Mouse (Mus musculus): ENCODE measurements at regions not wholly inside any gene's neighbourhood (a gene's known extent, or its start where the extent isn't known, plus 50 kb on each side); places are given as distances from the start of the nearest gene placed in this dataset.

DNA sequence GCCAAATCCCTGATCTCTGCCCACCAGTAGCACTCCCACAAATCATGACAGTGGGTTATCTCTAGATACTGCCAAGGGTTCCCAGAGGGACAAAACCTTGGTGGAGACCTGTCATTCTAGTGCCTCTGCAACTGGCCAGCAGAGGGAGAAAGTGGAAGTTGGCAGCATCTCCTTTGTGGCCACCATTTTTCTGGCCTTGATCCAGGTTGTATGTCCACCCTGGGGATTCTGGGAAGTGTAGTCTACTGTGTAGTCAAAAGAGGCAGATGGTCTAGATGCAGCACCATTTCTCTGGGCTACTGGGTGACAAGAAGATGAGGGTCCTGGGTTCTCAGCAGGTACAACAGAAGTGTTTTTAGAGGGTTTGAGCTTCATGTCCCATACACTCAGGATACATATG lies 152.1 kb downstream of the Cct6b start:
- peak; percentile 12; the same call in 1 of the 2 replicates for TF ChIP-seq CTCF (IDR thresholded peaks at IDR 0.05; ENCODE audit: extremely low read depth, insufficient read depth, insufficient read length, insufficient replicate concordance)
- no peak for TF ChIP-seq POLR2A (IDR thresholded peaks at IDR 0.05; ENCODE audit: low read depth, low read length)
- Histone ChIP-seq H3K36me3 (ENCODE audit: control insufficient read depth, insufficient read depth, low read length) (no peaks in the 10 kb centered on the region), H3K4me3 (ENCODE audit: extremely low read depth, insufficient read depth, insufficient read length) (no peak overlapping the region), H3K4me1 (ENCODE audit: control insufficient read depth, insufficient read depth, insufficient read length) (no peaks in the 10 kb centered on the region), H3K27ac (ENCODE audit: insufficient read depth, low read length) (no peak overlapping the region), H3K27me3 (ENCODE audit: control insufficient read depth, insufficient read depth, low read length) (no peaks in the 10 kb centered on the region)
- peak in 1 of 2 experiments; percentile 3 for DNase-seq (ENCODE audit: low read depth in 1 of 2, low spot score in 2 of 2)

DNA sequence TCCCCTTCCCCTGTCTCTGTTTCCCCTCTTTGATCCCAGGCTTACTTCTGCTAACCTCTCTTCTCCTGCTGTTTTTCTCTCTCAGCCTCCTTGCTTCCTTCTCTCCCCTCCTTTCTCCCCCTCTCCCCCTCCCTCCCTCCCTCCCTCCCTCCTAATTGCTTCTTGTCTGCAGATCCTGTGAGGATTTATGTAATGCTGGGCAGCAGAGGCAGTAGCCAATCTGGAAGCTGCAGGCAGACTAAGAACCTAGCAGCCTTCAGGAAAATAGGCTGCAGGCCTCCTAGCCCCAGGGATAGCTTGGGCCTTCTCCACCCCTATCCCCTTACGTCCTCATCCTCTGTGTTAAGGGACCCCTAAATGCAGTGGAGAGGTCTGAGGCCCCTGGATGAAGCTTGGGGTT lies 155.2 kb downstream of the Cct6b start:
- H3K27me3 ChIP-seq (ENCODE audit: control insufficient read depth, insufficient read depth, low read length), result no peaks in the 10 kb centered on the region
- TF ChIP-seq POLR2A (IDR thresholded peaks at IDR 0.05; ENCODE audit: low read depth, low read length), result no peak
- no peak for TF ChIP-seq CTCF (IDR thresholded peaks at IDR 0.05; ENCODE audit: extremely low read depth, insufficient read depth, insufficient read length, insufficient replicate concordance)
- no peak for DNase-seq (ENCODE audit: low read depth in 1 of 2, low spot score in 2 of 2)
- H3K27ac ChIP-seq (ENCODE audit: insufficient read depth, low read length), result no peak overlapping the region
- no peaks in the 10 kb centered on the region for H3K4me1 ChIP-seq (ENCODE audit: control insufficient read depth, insufficient read depth, insufficient read length)
- 45% methylated on average over 1 of the region's 1 CpGs for WGBS
- H3K36me3 ChIP-seq (ENCODE audit: control insufficient read depth, insufficient read depth, low read length), result no peaks in the 10 kb centered on the region
- H3K4me3 ChIP-seq (ENCODE audit: extremely low read depth, insufficient read depth, insufficient read length), result no peak overlapping the region

DNA sequence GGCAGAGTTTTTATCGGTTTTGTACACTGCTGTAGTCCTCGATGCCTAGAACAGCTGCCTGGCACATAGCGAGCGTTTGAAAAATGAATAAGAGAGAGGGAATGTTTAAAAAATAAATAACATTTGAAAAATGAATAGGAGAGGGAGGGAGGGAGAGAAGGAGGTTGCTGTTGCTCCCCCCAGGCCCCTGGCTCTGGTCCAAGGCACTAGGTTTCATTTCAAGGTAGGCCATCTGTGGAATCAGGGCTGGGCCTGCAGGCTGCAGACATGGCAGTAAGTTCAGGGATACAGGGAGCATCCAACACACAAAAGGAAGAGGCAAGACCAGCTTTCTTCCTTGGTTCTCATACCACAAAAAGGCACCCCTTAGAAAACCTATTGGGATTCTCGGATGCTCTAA lies 156.5 kb downstream of the Cct6b start:
- H3K27ac ChIP-seq (ENCODE audit: insufficient read depth, low read length), result no peak overlapping the region
- no peak overlapping the region for H3K4me3 ChIP-seq (ENCODE audit: extremely low read depth, insufficient read depth, insufficient read length)
- WGBS, result 86% methylated on average over 5 of the region's 5 CpGs
- H3K4me1 ChIP-seq (ENCODE audit: control insufficient read depth, insufficient read depth, insufficient read length), result no peaks in the 10 kb centered on the region
- H3K36me3 ChIP-seq (ENCODE audit: control insufficient read depth, insufficient read depth, low read length), result no peaks in the 10 kb centered on the region
- TF ChIP-seq POLR2A (IDR thresholded peaks at IDR 0.05; ENCODE audit: low read depth, low read length), result no peak
- no peak for TF ChIP-seq CTCF (IDR thresholded peaks at IDR 0.05; ENCODE audit: extremely low read depth, insufficient read depth, insufficient read length, insufficient replicate concordance)
- no peaks in the 10 kb centered on the region for H3K27me3 ChIP-seq (ENCODE audit: control insufficient read depth, insufficient read depth, low read length)
- no peak for DNase-seq (ENCODE audit: low read depth in 1 of 2, low spot score in 2 of 2)

DNA sequence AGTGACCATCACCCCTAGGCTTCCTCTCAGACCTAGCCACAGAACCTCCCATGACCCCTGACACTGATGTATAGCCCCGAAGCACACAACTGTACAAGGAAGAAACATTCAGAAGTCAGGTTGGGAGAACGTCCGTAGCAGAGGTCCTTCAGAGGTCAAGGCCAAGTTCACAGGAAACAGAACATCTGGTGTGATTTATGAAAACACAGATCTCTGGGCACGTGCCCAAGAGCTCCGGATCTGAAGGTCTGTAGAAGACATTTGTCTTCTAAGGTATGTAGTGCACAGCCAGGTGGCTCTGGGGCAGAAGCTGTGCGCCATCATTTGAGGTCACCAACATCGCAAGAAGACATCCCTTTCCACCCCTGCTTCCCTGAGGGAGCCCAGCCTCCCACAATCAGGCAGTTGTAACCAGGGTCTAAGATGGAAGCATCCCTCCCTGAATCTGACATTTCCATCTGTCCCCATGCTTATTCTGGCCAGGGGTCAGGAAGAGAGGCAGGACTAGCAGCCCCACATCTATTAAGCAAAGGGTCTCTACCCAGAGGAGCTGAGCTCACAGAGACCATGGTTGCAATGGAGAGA lies 159.8 kb downstream of the Cct6b start:
- WGBS, result 19% methylated on average over 7 of the region's 7 CpGs
- Histone ChIP-seq H3K4me3 (ENCODE audit: extremely low read depth, insufficient read depth, insufficient read length) (no peak overlapping the region), H3K27ac (ENCODE audit: insufficient read depth, low read length) (no peak overlapping the region), H3K36me3 (ENCODE audit: control insufficient read depth, insufficient read depth, low read length) (no peaks in the 10 kb centered on the region), H3K27me3 (ENCODE audit: control insufficient read depth, insufficient read depth, low read length) (no peaks in the 10 kb centered on the region), H3K4me1 (ENCODE audit: control insufficient read depth, insufficient read depth, insufficient read length) (no peaks in the 10 kb centered on the region)
- DNase-seq (ENCODE audit: low read depth in 1 of 2, low spot score in 2 of 2), result no peak
- TF ChIP-seq CTCF (IDR thresholded peaks at IDR 0.05; ENCODE audit: extremely low read depth, insufficient read depth, insufficient read length, insufficient replicate concordance) (no peak), POLR2A (IDR thresholded peaks at IDR 0.05; ENCODE audit: low read depth, low read length) (no peak)

DNA sequence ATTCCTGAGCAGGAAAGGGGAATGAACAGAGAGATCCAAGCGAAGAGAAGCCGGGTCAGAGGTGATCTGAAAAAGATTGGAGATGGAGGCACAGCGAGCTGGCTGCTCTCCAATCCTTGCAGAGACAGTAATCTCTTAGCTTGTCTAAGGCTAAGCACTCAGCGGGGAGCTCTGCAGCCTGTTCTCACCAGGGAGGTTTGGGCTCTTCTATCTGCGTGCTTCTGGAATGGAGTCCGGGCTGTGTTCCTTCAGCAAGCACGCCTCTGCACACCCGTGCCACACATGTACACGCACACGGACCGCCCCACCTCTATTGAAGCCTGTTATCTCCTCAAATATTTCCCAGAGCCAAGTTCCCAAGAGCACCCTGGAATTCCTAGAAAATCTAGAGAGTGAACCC lies 161.3 kb downstream of the Cct6b start:
- WGBS, result 60% methylated on average over 11 of the region's 11 CpGs
- Histone ChIP-seq H3K27me3 (ENCODE audit: control insufficient read depth, insufficient read depth, low read length) (no peaks in the 10 kb centered on the region), H3K36me3 (ENCODE audit: control insufficient read depth, insufficient read depth, low read length) (no peaks in the 10 kb centered on the region), H3K4me3 (ENCODE audit: extremely low read depth, insufficient read depth, insufficient read length) (no peak overlapping the region), H3K27ac (ENCODE audit: insufficient read depth, low read length) (no peak overlapping the region), H3K4me1 (ENCODE audit: control insufficient read depth, insufficient read depth, insufficient read length) (no peaks in the 10 kb centered on the region)
- TF ChIP-seq POLR2A (IDR thresholded peaks at IDR 0.05; ENCODE audit: low read depth, low read length), result no peak
- no peak for TF ChIP-seq CTCF (IDR thresholded peaks at IDR 0.05; ENCODE audit: extremely low read depth, insufficient read depth, insufficient read length, insufficient replicate concordance)
- DNase-seq (ENCODE audit: low read depth in 1 of 2, low spot score in 2 of 2), result no peak

DNA sequence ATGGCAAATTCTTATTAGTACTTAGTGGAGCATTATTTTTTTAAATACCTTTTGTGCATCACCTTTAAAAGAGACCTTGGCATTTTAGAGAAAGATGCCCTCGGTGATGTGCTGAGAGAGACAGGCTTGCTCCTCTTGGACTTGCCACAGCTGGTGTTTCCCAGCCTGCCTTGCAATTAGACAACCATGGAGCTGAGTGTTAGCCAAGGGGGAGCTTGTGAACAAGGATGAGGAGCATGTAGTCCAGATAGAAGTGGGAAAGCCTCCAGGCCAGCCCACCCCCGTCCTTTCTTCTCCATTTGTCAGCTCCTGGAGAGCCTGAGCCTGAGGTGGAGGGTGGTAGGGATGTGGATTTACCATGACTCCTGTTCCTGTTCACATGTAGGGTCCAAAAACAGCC lies 161.9 kb downstream of the Cct6b start:
- TF ChIP-seq CTCF (IDR thresholded peaks at IDR 0.05; ENCODE audit: extremely low read depth, insufficient read depth, insufficient read length, insufficient replicate concordance) (no peak), POLR2A (IDR thresholded peaks at IDR 0.05; ENCODE audit: low read depth, low read length) (no peak)
- H3K4me3 ChIP-seq (ENCODE audit: extremely low read depth, insufficient read depth, insufficient read length), result no peak overlapping the region
- no peak overlapping the region for H3K27ac ChIP-seq (ENCODE audit: insufficient read depth, low read length)
- DNase-seq (ENCODE audit: low read depth in 1 of 2, low spot score in 2 of 2), result no peak
- no peaks in the 10 kb centered on the region for H3K27me3 ChIP-seq (ENCODE audit: control insufficient read depth, insufficient read depth, low read length)
- H3K4me1 ChIP-seq (ENCODE audit: control insufficient read depth, insufficient read depth, insufficient read length), result no peaks in the 10 kb centered on the region
- WGBS, result 66% methylated on average over 2 of the region's 2 CpGs
- H3K36me3 ChIP-seq (ENCODE audit: control insufficient read depth, insufficient read depth, low read length), result no peaks in the 10 kb centered on the region

DNA sequence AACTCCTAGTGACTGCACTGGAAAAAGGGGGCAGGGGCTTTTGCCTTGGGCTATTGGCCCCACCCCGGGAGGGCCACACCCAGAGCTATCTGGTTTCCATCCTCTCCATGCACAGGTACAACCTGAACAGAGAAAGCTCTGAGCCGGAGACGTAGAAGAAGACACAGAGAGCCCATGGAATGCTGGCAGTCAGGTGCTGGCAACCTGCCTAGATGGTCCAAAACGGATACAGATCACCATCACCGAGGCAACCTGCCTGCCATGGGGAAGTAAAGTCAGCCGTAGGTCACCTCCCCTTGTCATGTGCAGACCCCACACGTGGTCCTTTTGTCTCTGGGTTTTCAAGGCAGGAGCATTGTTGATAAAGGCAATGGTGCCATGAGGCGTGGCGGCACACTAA lies 164.0 kb downstream of the Cct6b start:
- Histone ChIP-seq H3K27ac (ENCODE audit: insufficient read depth, low read length) (no peak overlapping the region), H3K27me3 (ENCODE audit: control insufficient read depth, insufficient read depth, low read length) (no peaks in the 10 kb centered on the region), H3K4me1 (ENCODE audit: control insufficient read depth, insufficient read depth, insufficient read length) (no peaks in the 10 kb centered on the region), H3K36me3 (ENCODE audit: control insufficient read depth, insufficient read depth, low read length) (no peaks in the 10 kb centered on the region), H3K4me3 (ENCODE audit: extremely low read depth, insufficient read depth, insufficient read length) (no peak overlapping the region)
- DNase-seq (ENCODE audit: low read depth in 1 of 2, low spot score in 2 of 2), result no peak
- WGBS, result 70% methylated on average over 9 of the region's 9 CpGs
- TF ChIP-seq CTCF (IDR thresholded peaks at IDR 0.05; ENCODE audit: extremely low read depth, insufficient read depth, insufficient read length, insufficient replicate concordance) (no peak), POLR2A (IDR thresholded peaks at IDR 0.05; ENCODE audit: low read depth, low read length) (no peak)
